Comparison of ENCODE assay signal across 21 mouse cellular contexts in genomic region chr1:43127820-43128610, GRCm38 (mm10). TPM values are rescaled to one million over a fixed set of nuclear protein-coding genes. Genes with fewer than 3 reads are reported as not detected.
DNase-seq lines count a peak whose midpoint lies in the region; ATAC-seq lines count a peak whose summit lies in the region.
"Had no signal": no experiment of that assay in that cellular context is flagged by ENCODE, and none has a peak within 500 bp of the region (broad histone marks: within the 10 kb centered on the region; RNA-seq: fewer than 3 reads in every experiment).

No protein-coding gene starts in this region.

- no peak overlapping the region for H3K4me3 ChIP-seq in heart, embryonic 16.5 days (ENCODE audit: low read length)
- H3K4me3 ChIP-seq in limb, embryonic 10.5 days, result no peak overlapping the region
- H3K4me3 ChIP-seq: embryonic facial prominence, embryonic 12.5 days; hindbrain, embryonic 13.5 days; limb, embryonic 12.5 days; liver, embryonic 13.5 days; midbrain, embryonic 10.5 days had no signal

- H3K4me1 ChIP-seq in heart, embryonic 16.5 days (ENCODE audit: control insufficient read depth, insufficient read depth, low read length), result peaks cover 34% of the 10 kb centered on the region
- no peaks in the 10 kb centered on the region for H3K4me1 ChIP-seq in limb, embryonic 10.5 days
- H3K4me1 ChIP-seq: embryonic facial prominence, embryonic 12.5 days; hindbrain, embryonic 13.5 days; limb, embryonic 12.5 days; liver, embryonic 13.5 days; midbrain, embryonic 10.5 days had no signal

- no peak overlapping the region for H3K9ac ChIP-seq in heart, embryonic 16.5 days (ENCODE audit: low read length)
- H3K9ac ChIP-seq: embryonic facial prominence, embryonic 12.5 days; hindbrain, embryonic 13.5 days; limb, embryonic 12.5 days; liver, embryonic 13.5 days had no signal

- H3K27ac ChIP-seq in heart, embryonic 16.5 days (ENCODE audit: low read length), result peak overlapping the region; percentile 53
- no peak overlapping the region for H3K27ac ChIP-seq in limb, embryonic 10.5 days
- H3K27ac ChIP-seq: embryonic facial prominence, embryonic 12.5 days; hindbrain, embryonic 13.5 days; limb, embryonic 12.5 days; liver, embryonic 13.5 days; macrophage; midbrain, embryonic 10.5 days had no signal

- intact Hi-C loops in left cerebral cortex, postnatal 25 days (cut with DNase I), result no loop called here

- no peak for ATAC-seq in heart, embryonic 16.5 days (replicated peaks; ENCODE audit: extremely low read depth, insufficient read depth, low FRiP score)
- ATAC-seq: forebrain, embryonic 16.5 days; inflammation-experienced regulatory T-cells, adult 6 months had no signal

- peaks cover 52% of the 10 kb centered on the region for H3K36me3 ChIP-seq in heart, embryonic 16.5 days (ENCODE audit: control insufficient read depth, insufficient read depth)
- no peaks in the 10 kb centered on the region; the same call in 1 of the 2 replicates for H3K36me3 ChIP-seq in limb, embryonic 10.5 days
- H3K36me3 ChIP-seq: liver, embryonic 13.5 days; midbrain, embryonic 10.5 days had no signal

- H3K9me3 ChIP-seq in heart, embryonic 16.5 days (replicated peaks; ENCODE audit: control insufficient read depth, low read length), result no peaks in the 10 kb centered on the region
- no peaks in the 10 kb centered on the region for H3K9me3 ChIP-seq in limb, embryonic 10.5 days (replicated peaks)
- H3K9me3 ChIP-seq: embryonic facial prominence, embryonic 12.5 days; hindbrain, embryonic 13.5 days; limb, embryonic 12.5 days; liver, embryonic 13.5 days; midbrain, embryonic 10.5 days had no signal

- no peak overlapping the region for H3K4me2 ChIP-seq in heart, embryonic 16.5 days (ENCODE audit: low read depth, low read length)
- H3K4me2 ChIP-seq: embryonic facial prominence, embryonic 12.5 days; hindbrain, embryonic 13.5 days; limb, embryonic 12.5 days; liver, embryonic 13.5 days had no signal

- DNase-seq in heart, adult 11 months, result peak; percentile 88
- no peak for DNase-seq in heart, adult 8-10 months (ENCODE audit: low spot score)
- DNase-seq in heart, postnatal 4 days, result no peak
- DNase-seq in 3134 (ENCODE audit: extremely low read depth, insufficient read length, low spot score) (peak; percentile 66), R1 (ENCODE audit: low read depth, low spot score) (peak; percentile 40)
- no peak for DNase-seq in limb, embryonic 10.5 days (ENCODE audit: low spot score)
- DNase-seq in left cerebral cortex, postnatal 25 days (ENCODE audit: low spot score in 2 of 2), result no peak
- DNase-seq: adrenal gland, adult 8-10 months; cerebellum, adult 9-11 months; kidney, adult 2 months; kidney, postnatal 25 days; liver, embryonic 13.5 days; right cerebral cortex, postnatal 4 days had no signal

- H3K27me3 ChIP-seq in heart, embryonic 16.5 days (ENCODE audit: control insufficient read depth, insufficient read depth, low read length), result no peaks in the 10 kb centered on the region
- no peaks in the 10 kb centered on the region for H3K27me3 ChIP-seq in limb, embryonic 10.5 days (ENCODE audit: low read depth, poor library complexity, severe bottlenecking)
- H3K27me3 ChIP-seq: embryonic facial prominence, embryonic 12.5 days; hindbrain, embryonic 13.5 days; limb, embryonic 12.5 days; liver, embryonic 13.5 days had no signal

- 39% methylated on average over 8 of the region's 8 CpGs for WGBS in heart, embryonic 16.5 days
- 82% methylated on average over 8 of the region's 8 CpGs for WGBS in limb, embryonic 10.5 days

RNA-seq across cellular contexts. Expression of gene AI597479, which starts 29.5 kb away (rescaled TPM):
- total RNA-seq in heart, adult 8-10 months (2022), result 10 to 100 TPM; 18.7 to 25.0 (median 21.5) TPM
- 24.5 and 24.8 TPM in 2 replicates for polyA plus RNA-seq in heart, embryonic 16.5 days (2015; fragmentation: Nextera tagmentation; extraction: Ambion mirVana)
- total RNA-seq in heart, postnatal 4 days (2021), result 1 to 10 TPM; 9.2 to 9.8 TPM
- 33.6 and 40.8 TPM in 2 replicates for polyA plus RNA-seq in limb, embryonic 10.5 days (2016; fragmentation: Nextera tagmentation; extraction: Ambion mirVana)
- total RNA-seq in left cerebral cortex, postnatal 25 days (2021), result 10 to 100 TPM; 22.0 to 22.4 TPM

RNA-seq across cellular contexts. Expression of gene Tgfbrap1, which starts 29.6 kb away (rescaled TPM):
- 10 to 100 TPM; 12.9 to 14.9 (median 13.8) TPM for total RNA-seq in heart, adult 8-10 months (2022)
- 7.2 and 7.3 TPM in 2 replicates for polyA plus RNA-seq in heart, embryonic 16.5 days (2015; fragmentation: Nextera tagmentation; extraction: Ambion mirVana)
- 10 to 100 TPM; 16.3 to 17.3 TPM for total RNA-seq in heart, postnatal 4 days (2021)
- 9.5 and 12.0 TPM in 2 replicates for polyA plus RNA-seq in limb, embryonic 10.5 days (2016; fragmentation: Nextera tagmentation; extraction: Ambion mirVana)
- 10 to 100 TPM; 39.5 to 41.8 TPM for total RNA-seq in left cerebral cortex, postnatal 25 days (2021)

Comparison
In these comparisons a context has a peak if more than half of its experiments do, and no peak if none do; other contexts are left out.
1. DNase-seq: peak in heart, adult 11 months (single experiment), 3134 (single experiment) and R1 (single experiment); none in heart, adult 8-10 months (single experiment), heart, postnatal 4 days (single experiment), limb, embryonic 10.5 days (single experiment) and left cerebral cortex, postnatal 25 days (0 of 2).